Mouse (Mus musculus): ENCODE data around the gene Btf3l4.

The Btf3l4 gene

GRCm38 (mm10) chr4:108832916-108833827 lies at the start of gene Btf3l4:
TSS of gene Btf3l4 (minus strand) at chr4:108833614.
- ATAC-seq (ENCODE audit: low TSS enrichment): peak; percentile 83

- peak; percentile 88 for ATAC-seq (ENCODE audit: low TSS enrichment)
Measured at GRCm38 (mm10) chr4:108878963-108879822, 45.8 kb upstream of the Btf3l4 start, which contains the start of gene Rab3b. TSS of gene Rab3b (plus strand) at chr4:108879063.

GRCm38 (mm10) chr4:108877901-108878300 lies 44.5 kb upstream of the Btf3l4 start:
- ATAC-seq (ENCODE audit: low TSS enrichment): no peak

GRCm38 (mm10) chr4:108873746-108874145 lies 40.3 kb upstream of the Btf3l4 start:
- no peak for ATAC-seq (ENCODE audit: low TSS enrichment)

- peak; percentile 96 for ATAC-seq (ENCODE audit: low TSS enrichment)
Measured at GRCm38 (mm10) chr4:108869730-108870374, 36.4 kb upstream of the Btf3l4 start.

GRCm38 (mm10) chr4:108866806-108867205 lies 33.4 kb upstream of the Btf3l4 start:
- ATAC-seq (ENCODE audit: low TSS enrichment): no peak

- ATAC-seq (ENCODE audit: low TSS enrichment): peak; percentile 24
Measured at GRCm38 (mm10) chr4:108848505-108848848, 15.1 kb upstream of the Btf3l4 start, which contains the start of gene A730015C16Rik. TSS of gene A730015C16Rik (minus strand) at chr4:108848619.

GRCm38 (mm10) chr4:108847715-108848504 lies 14.5 kb upstream of the Btf3l4 start, which contains the start of gene Kti12:
TSS of gene Kti12 (plus strand) at chr4:108847785.
- peak; percentile 96 for ATAC-seq (ENCODE audit: low TSS enrichment)

- no peak for ATAC-seq (ENCODE audit: low TSS enrichment)
Measured at GRCm38 (mm10) chr4:108845824-108846569, 12.6 kb upstream of the Btf3l4 start.

GRCm38 (mm10) chr4:108843336-108843735 lies 9.9 kb upstream of the Btf3l4 start:
- ATAC-seq (ENCODE audit: low TSS enrichment): no peak

- ATAC-seq (ENCODE audit: low TSS enrichment): no peak
Measured at GRCm38 (mm10) chr4:108841920-108842578, 8.6 kb upstream of the Btf3l4 start.

- ATAC-seq (ENCODE audit: low TSS enrichment): 0 out of 2 replicates have a peak, but pooled peaks have one; percentile 14
Measured at GRCm38 (mm10) chr4:108838031-108838430, 4.6 kb upstream of the Btf3l4 start.

GRCm38 (mm10) chr4:108835496-108835895 lies 2.1 kb upstream of the Btf3l4 start:
- ATAC-seq (ENCODE audit: low TSS enrichment): no peak

GRCm38 (mm10) chr4:108834971-108835311 lies 1.5 kb upstream of the Btf3l4 start:
- no peak for ATAC-seq (ENCODE audit: low TSS enrichment)

GRCm38 (mm10) chr4:108834115-108834970 lies 929 bp upstream of the Btf3l4 start, which contains the start of gene Txndc12:
TSS of gene Txndc12 (plus strand) at chr4:108834601.
- peak; percentile 62 for ATAC-seq (ENCODE audit: low TSS enrichment)

- ATAC-seq (ENCODE audit: low TSS enrichment): no peak; the same call in 1 of the 2 replicates
Measured at GRCm38 (mm10) chr4:108833828-108834114, 357 bp upstream of the Btf3l4 start.

- ATAC-seq (ENCODE audit: low TSS enrichment): no peak
Measured at GRCm38 (mm10) chr4:108830698-108831097, 2.7 kb downstream of the Btf3l4 start.

- no peak for ATAC-seq (ENCODE audit: low TSS enrichment)
Measured at GRCm38 (mm10) chr4:108826643-108827042, 6.8 kb downstream of the Btf3l4 start.

- ATAC-seq (ENCODE audit: low TSS enrichment): no peak
Measured at GRCm38 (mm10) chr4:108826096-108826495, 7.3 kb downstream of the Btf3l4 start.
